Mouse (Mus musculus) bone marrow, adult 2 months (tissue): Measurements from ENCODE around the gene Rhoh.

Experiments used
- CTCF ChIP-seq: fragments of 200-500 bp; IDR thresholded peaks from 2 replicates; pipeline ENCODE4 v1.5.1; 2011; ENCODE audit warnings: low read length, control low read depth; ENCODE audit not compliant: control insufficient read depth, insufficient read depth
- POLR2A ChIP-seq: fragments of 200-500 bp; IDR thresholded peaks from 2 replicates; pipeline ENCODE4 v1.6.1; 2011; ENCODE audit warnings: low read depth, mild to moderate bottlenecking, control low read depth, low read length, borderline replicate concordance; ENCODE audit not compliant: control insufficient read depth

- TF ChIP-seq CTCF (no peak), POLR2A (no peak)
These were observed 1.6 kb upstream of the Rhoh start for GRCm38 (mm10) chr5:65859396-65859795.
